Mouse (Mus musculus) liver, embryonic 11.5 days (tissue): Measurements from ENCODE around the gene Habp2. TPM values are rescaled to one million over a fixed set of nuclear protein-coding genes. Genes with fewer than 3 reads are reported as not detected.

Experiments used
- ATAC-seq: fragments of 200-750 bp; cut with Nextera tagmentation; replicated peaks from 2 replicates; pipeline ENCODE4 v1.8.0; 2017; ENCODE audit warnings: moderate number of reproducible peaks, mild to moderate bottlenecking, moderate TSS enrichment, moderate library complexity; ENCODE audit not compliant: low FRiP score
- DNase-seq: peaks from one replicate; pipeline ENCODE4 v3.0.0-alpha.2; 2017; ENCODE audit warnings: low spot score
- H3K27ac ChIP-seq: fragments of 300-500 bp; sonication (generic); 2 replicates; pipeline ENCODE4 v1.5.1; 2014; ENCODE audit warnings: mild to moderate bottlenecking, low read depth, low read length, control low read depth
- H3K27me3 ChIP-seq: fragments of 300-500 bp; sonication (generic); replicated peaks from 2 replicates; pipeline ENCODE4 v1.6.1; 2014; ENCODE audit warnings: low read length, mixed read lengths; ENCODE audit not compliant: control insufficient read depth, insufficient read depth
- H3K36me3 ChIP-seq: fragments of 300-500 bp; sonication (generic); 2 replicates; pipeline ENCODE4 v1.6.1; 2014; ENCODE audit warnings: mild to moderate bottlenecking, low read length, moderate library complexity, mixed read lengths; ENCODE audit not compliant: control insufficient read depth, insufficient read depth
- H3K4me1 ChIP-seq: fragments of 300-500 bp; sonication (generic); replicated peaks from 2 replicates; pipeline ENCODE4 v1.6.1; 2014; ENCODE audit warnings: low read length, mixed read lengths; ENCODE audit not compliant: control insufficient read depth, insufficient read depth
- H3K4me2 ChIP-seq: fragments of 300-500 bp; sonication (generic); 2 replicates; pipeline ENCODE4 v1.6.1; 2014; ENCODE audit warnings: mild to moderate bottlenecking, control low read depth, moderate library complexity
- H3K4me3 ChIP-seq: fragments of 300-500 bp; sonication (generic); 2 replicates; pipeline ENCODE4 v1.5.1; 2014; ENCODE audit warnings: low read depth, low read length, control low read depth
- H3K9ac ChIP-seq: fragments of 300-500 bp; sonication (generic); 2 replicates; pipeline ENCODE4 v1.6.1; 2014; ENCODE audit warnings: low read depth, low read length, control low read depth
- H3K9me3 ChIP-seq: fragments of 300-500 bp; sonication (generic); 2 replicates; pipeline ENCODE4 v1.6.1; 2016; ENCODE audit warnings: low read length, inconsistent platforms, mixed read lengths; ENCODE audit not compliant: control insufficient read depth
- WGBS: fragments of 180-500 bp; shearing (Covaris S2); extraction: QIAGEN DNeasy Blood & Tissue Kit; methylation state at CpG from one replicate; pipeline ENCODE4 v1.1.7; 2014; 5-methylcytosine and 5-hydroxymethylcytosine counted together
- polyA plus RNA-seq: library from polyadenylated mRNA; unstranded; fragments of >200 nt; fragmentation: Nextera tagmentation; extraction: Ambion mirVana; gene quantifications from 2 replicates; pipeline ENCODE4 v1.2.1, GENCODE M21; 2014

Gene Habp2
- polyA plus RNA-seq, 1 experiment from 2014 or later: 56.3 TPM

DNA sequence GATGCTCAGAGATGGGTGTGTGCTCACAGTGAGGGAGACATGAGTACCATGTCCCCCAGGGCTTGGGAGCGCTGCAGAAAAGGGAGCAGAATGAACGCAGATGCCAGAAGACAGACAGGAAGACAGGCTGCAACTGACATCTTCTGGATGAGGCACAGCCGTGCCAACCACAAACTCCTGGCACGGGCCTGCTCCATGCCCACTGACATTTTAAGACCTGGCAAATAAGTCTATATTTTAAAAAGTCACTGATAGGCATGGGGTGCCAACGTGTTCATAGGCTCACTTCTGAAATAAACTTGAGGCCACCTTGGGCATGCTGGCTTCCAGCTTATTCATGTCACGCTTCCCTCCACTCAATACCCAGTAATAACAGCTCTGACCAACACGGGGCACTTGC is 82.0 kb downstream of the Habp2 start:
- DNase-seq: no peak
- no peaks in the 10 kb centered on the region for H3K27me3 ChIP-seq
- no peak overlapping the region for H3K4me2 ChIP-seq
- H3K9ac ChIP-seq: no peak overlapping the region
- no peaks in the 10 kb centered on the region for H3K4me1 ChIP-seq
- ATAC-seq: no peak
- H3K4me3 ChIP-seq: no peak overlapping the region
- H3K9me3 ChIP-seq: no peaks in the 10 kb centered on the region
- WGBS: 89% methylated on average over 7 of the region's 7 CpGs
- H3K27ac ChIP-seq: no peak overlapping the region
- H3K36me3 ChIP-seq: no peaks in the 10 kb centered on the region

Other genes starting within 250 kb of the Habp2 start
- 0.09 and 0.14 TPM in 2 replicates for gene Nrap, start 102.9 kb downstream of the Habp2 start, polyA plus RNA-seq
- gene Casp7, start 110.0 kb downstream of the Habp2 start, polyA plus RNA-seq: 23.9 and 26.4 TPM in 2 replicates
- not detected in 2 replicates for gene Plekhs1, start 174.5 kb downstream of the Habp2 start, polyA plus RNA-seq